Mouse (Mus musculus) heart, embryonic 15.5 days (tissue): ENCODE data around the gene Tada2a. TPM values are rescaled to one million over a fixed set of nuclear protein-coding genes. Genes with fewer than 3 reads are reported as not detected.

ENCODE experiments used
- ATAC-seq: fragments of 200-750 bp; cut with Nextera tagmentation; replicated peaks from 2 replicates; pipeline ENCODE4 v1.8.0; 2017; ENCODE audit warnings: low read depth, moderate TSS enrichment; ENCODE audit not compliant: insufficient number of reproducible peaks, insufficient read depth, low FRiP score
- H3K27ac ChIP-seq: fragments of 300-500 bp; sonication (generic); 2 replicates; pipeline ENCODE4 v1.5.1; 2015; ENCODE audit warnings: mild to moderate bottlenecking, inconsistent platforms
- H3K27me3 ChIP-seq: fragments of 300-500 bp; sonication (generic); 2 replicates; pipeline ENCODE4 v1.6.1; 2015; ENCODE audit warnings: inconsistent platforms
- H3K36me3 ChIP-seq: fragments of 300-500 bp; sonication (generic); 2 replicates; pipeline ENCODE4 v1.6.1; 2015; ENCODE audit warnings: mild to moderate bottlenecking, inconsistent platforms
- H3K4me1 ChIP-seq: fragments of 300-500 bp; sonication (generic); replicated peaks from 2 replicates; pipeline ENCODE4 v1.6.1; 2015; ENCODE audit warnings: inconsistent platforms
- H3K4me2 ChIP-seq: fragments of 300-500 bp; sonication (generic); 2 replicates; pipeline ENCODE4 v1.6.1; 2015; ENCODE audit warnings: inconsistent platforms, mild to moderate bottlenecking, moderate library complexity
- H3K4me3 ChIP-seq: fragments of 300-500 bp; sonication (generic); 2 replicates; pipeline ENCODE4 v1.5.1; 2015; ENCODE audit warnings: mild to moderate bottlenecking, inconsistent platforms
- H3K9ac ChIP-seq: fragments of 300-500 bp; sonication (generic); 2 replicates; pipeline ENCODE4 v1.6.1; 2015; ENCODE audit warnings: mild to moderate bottlenecking, inconsistent platforms
- H3K9me3 ChIP-seq: fragments of 300-500 bp; sonication (generic); replicated peaks from 2 replicates; pipeline ENCODE4 v1.6.1; 2016; ENCODE audit warnings: inconsistent platforms
- WGBS: fragments of 180-500 bp; shearing (Covaris S2); methylation state at CpG from one replicate; pipeline ENCODE4 v1.1.7; 2015; ENCODE audit warnings: mixed read lengths; 5-methylcytosine and 5-hydroxymethylcytosine counted together
- polyA plus RNA-seq: library from polyadenylated mRNA; unstranded; fragments of >200 nt; fragmentation: Nextera tagmentation; extraction: Ambion mirVana; gene quantifications from 2 replicates; pipeline ENCODE4 v1.2.1, GENCODE M21; 2015

Tada2a gene
- polyA plus RNA-seq: 15.5 and 20.1 TPM in 2 replicates

DNA sequence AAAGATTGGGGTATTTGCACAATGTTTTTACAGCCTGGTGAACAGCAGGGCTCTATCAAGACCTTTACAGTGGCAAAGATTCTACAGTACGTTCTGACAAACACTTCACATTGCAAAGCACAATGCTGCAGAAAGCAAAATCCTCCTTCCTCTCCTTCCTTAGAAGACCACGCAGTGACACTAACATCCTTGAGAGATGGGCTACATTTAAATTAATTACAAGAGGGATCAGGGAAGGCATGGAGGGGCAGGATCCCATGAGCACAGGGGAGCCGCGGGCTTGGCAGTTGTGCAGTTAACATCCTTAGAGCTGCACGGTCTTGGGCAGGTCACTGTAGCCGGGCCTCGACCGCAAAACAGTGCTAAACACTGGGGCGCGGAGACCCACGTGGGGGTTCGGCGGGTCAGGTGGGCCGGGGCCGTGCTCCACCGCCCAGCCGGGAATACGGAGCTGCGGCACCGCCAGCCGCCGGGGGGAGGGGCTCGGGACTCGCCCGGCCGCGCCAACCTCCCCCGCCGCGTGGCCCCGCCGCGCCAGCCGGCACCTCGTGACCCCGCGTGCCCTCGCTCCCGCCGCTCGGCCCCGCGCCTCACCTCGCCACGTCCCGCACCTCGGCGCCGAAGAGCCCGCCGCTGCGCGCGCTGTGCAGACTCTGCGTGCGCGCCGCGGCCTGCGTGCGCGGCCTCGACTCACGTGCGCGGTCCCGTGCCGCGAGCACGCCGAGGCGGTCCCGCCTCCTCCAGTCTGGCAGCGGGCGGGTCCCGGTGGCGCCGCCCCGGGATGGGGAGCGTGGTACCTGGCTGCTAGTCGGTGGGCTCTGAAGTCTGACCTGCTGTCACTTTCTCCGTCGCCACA lies at the start of gene Tada2a, which contains the start of gene Acaca:
TSS of gene Tada2a (minus strand) at position 658 of the 856 bp plus-strand sequence.
TSS of gene Acaca (plus strand) at position 730 of the 856 bp plus-strand sequence.
- Histone ChIP-seq H3K27me3 (no peaks in the 10 kb centered on the region), H3K9ac (peak within 1 kb of the TSS; percentile 82), H3K4me2 (peak within 1 kb of the TSS; percentile 68), H3K9me3 (no peaks in the 10 kb centered on the region), H3K36me3 (peaks cover 11% of the 10 kb centered on the region), H3K4me3 (peak within 1 kb of the TSS; percentile 76), H3K4me1 (peaks cover 8% of the 10 kb centered on the region; the same call in 1 of the 2 replicates), H3K27ac (peak within 1 kb of the TSS; percentile 55)
- peak; percentile 90 for ATAC-seq
- WGBS: under 1% methylated on average over 78 of the region's 83 CpGs

DNA sequence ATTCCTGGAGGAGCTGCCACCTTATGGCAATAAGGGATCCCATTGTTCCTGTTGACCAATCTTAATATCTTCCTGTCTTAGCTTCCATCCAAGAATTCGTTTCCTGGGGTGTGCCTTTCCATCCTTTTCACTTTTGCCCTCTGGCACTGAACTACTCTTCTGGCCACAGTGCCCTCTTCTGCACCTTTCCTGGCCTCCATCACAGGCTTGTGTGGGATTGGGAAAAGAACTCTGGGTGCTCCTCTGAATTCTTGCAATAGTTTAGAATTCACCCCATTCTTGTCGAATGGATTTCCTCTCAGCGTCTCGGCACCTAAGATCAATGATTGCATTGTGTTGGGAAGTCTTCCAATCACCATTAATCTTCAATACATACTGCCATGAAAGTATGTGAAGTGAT lies 49.2 kb upstream of the Tada2a start:
- H3K27ac ChIP-seq: no peak overlapping the region; the same call in 1 of the 2 replicates
- no peak for ATAC-seq
- peak overlapping the region; percentile 67; the same call in 1 of the 2 replicates for H3K9ac ChIP-seq
- no peaks in the 10 kb centered on the region for H3K27me3 ChIP-seq
- peaks cover 11% of the 10 kb centered on the region for H3K4me1 ChIP-seq
- H3K36me3 ChIP-seq: no peaks in the 10 kb centered on the region
- H3K4me2 ChIP-seq: peak overlapping the region; percentile 79
- no peaks in the 10 kb centered on the region for H3K9me3 ChIP-seq
- H3K4me3 ChIP-seq: peak overlapping the region; percentile 74
- WGBS: 45% methylated on average over 4 of the region's 4 CpGs

DNA sequence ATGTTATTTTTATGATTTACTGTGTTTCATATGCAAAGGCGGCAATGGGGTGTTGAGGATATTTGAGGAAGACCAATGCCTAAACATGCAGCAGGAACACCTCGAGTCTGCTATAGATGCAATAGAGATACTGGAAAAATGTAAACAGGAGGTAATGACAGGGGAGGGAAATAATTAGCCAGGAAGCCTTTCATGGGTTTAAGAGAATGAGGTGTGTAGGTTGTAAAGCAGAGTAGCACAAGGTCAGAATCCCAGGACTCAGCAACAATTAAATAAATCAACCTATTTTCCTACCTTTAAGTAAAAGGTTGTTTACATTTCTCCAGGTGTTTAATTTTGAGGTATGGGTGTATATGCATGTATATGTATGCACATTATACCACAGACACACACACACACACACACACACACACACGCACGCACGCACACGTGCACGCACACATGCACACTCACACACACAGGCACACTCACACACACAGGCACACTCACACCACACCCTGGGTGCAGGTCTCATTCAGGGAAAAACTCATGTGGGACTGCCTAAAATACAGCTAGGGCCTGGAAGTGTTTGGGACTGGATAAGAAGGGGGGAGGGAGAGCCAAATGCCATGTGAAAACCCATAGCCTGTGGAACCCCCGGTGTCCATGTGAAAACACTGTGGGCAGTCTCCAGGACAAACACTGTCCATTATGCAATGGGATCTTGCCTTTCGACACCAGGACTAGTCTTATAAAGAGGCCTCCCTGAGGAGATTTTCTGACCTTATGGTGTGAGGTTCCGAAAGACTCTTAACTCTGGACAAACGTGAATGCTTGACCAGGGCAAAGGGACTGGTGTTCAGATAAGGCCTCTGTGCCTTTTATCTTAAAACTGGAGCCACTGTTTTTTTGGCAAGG lies 43.4 kb upstream of the Tada2a start:
- Histone ChIP-seq H3K27me3 (no peaks in the 10 kb centered on the region), H3K9me3 (no peaks in the 10 kb centered on the region), H3K4me1 (no peaks in the 10 kb centered on the region), H3K27ac (no peak overlapping the region), H3K9ac (no peak overlapping the region), H3K4me2 (no peak overlapping the region), H3K36me3 (no peaks in the 10 kb centered on the region), H3K4me3 (no peak overlapping the region)
- 61% methylated on average over 11 of the region's 11 CpGs for WGBS
- no peak for ATAC-seq

DNA sequence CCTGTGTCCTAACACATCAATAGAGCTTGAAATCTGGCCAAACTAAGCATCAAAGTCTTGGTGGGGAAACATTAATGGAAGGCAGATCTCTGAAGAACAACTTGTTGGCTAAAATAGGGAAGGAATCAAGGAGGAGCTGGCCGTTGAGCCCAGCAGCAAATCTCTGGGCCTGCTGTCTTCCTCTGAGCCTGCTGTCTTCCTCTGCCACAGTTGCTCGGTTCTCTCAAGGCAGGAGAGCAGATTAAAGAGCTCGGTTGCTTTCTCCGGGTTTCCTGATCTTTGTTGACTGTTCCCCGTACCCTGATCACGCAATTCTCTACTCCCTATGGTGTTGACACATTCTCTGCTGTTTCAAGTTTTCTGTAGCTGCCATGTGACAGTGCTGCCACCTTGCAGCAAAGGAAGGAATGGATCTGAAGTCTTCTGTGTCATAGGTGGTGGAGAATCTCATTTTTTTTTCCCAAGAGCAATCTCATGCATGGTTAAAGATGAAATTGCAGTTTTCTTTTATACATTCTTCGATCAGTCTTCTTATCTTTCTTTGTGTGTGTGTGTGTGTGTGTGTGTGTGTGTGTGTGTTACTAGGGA lies 39.4 kb upstream of the Tada2a start:
- 15% methylated on average over 7 of the region's 7 CpGs for WGBS
- Histone ChIP-seq H3K27me3 (no peaks in the 10 kb centered on the region), H3K4me1 (no peaks in the 10 kb centered on the region), H3K27ac (no peak overlapping the region), H3K4me2 (peak overlapping the region; percentile 43), H3K9me3 (no peaks in the 10 kb centered on the region), H3K9ac (0 out of 2 replicates have a peak overlapping the region, but pooled peaks have one; percentile 9), H3K36me3 (no peaks in the 10 kb centered on the region), H3K4me3 (no peak overlapping the region)
- ATAC-seq: no peak

DNA sequence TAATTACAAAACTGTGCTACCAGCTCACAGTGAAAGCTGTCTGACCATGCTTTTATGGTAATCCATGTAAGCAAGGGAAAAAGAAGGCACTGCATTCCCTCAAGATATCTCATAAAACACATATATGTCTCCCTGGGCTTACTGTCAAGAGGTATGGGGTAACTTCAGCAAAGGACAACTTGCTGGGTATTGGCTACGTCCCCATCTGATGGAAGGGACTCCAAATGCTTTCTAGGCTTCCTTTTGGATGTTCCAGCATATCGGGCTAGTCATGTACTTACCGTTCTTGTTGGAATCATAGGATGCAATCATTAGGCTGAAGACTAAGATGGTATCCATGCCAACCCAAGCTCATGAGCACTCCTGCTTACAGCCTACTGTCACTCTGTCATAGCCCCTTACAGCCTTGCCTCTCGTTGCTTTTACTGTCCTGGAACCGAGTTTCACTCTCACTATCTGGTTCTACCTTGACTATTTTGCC lies 37.7 kb upstream of the Tada2a start, which contains the start of gene Gm11437:
TSS of gene Gm11437 (minus strand) at position 431 of the 481 bp plus-strand sequence.
- no peaks in the 10 kb centered on the region for H3K27me3 ChIP-seq
- no peak within 1 kb of the TSS for H3K4me3 ChIP-seq
- H3K4me2 ChIP-seq: no peak within 1 kb of the TSS
- WGBS: 77% methylated on average over 5 of the region's 5 CpGs
- no peak for ATAC-seq
- H3K27ac ChIP-seq: no peak within 1 kb of the TSS
- H3K4me1 ChIP-seq: no peaks in the 10 kb centered on the region
- no peaks in the 10 kb centered on the region for H3K36me3 ChIP-seq
- H3K9me3 ChIP-seq: no peaks in the 10 kb centered on the region
- no peak within 1 kb of the TSS for H3K9ac ChIP-seq

DNA sequence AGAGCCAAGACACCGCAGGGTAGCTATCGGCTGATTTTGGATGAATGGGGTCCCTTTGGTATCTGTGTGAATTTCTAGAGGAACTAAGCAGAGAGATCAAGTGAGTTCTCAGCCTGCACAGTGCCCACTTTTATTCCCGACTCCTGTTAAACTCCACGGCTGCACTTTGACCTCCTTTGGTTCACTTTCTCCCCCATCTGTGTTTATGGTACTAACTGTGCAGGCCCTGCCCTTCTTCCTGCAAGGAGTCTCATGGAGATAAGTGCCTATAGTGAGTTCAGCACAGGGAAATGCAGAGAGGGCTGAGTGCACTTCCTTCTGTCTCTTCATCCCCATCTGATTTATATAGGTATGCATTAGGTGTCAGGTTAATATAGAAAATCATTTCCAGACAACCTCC lies 35.2 kb upstream of the Tada2a start:
- H3K4me3 ChIP-seq: no peak overlapping the region
- H3K4me1 ChIP-seq: no peaks in the 10 kb centered on the region
- 59% methylated on average over 4 of the region's 4 CpGs for WGBS
- no peak for ATAC-seq
- H3K4me2 ChIP-seq: no peak overlapping the region
- no peaks in the 10 kb centered on the region for H3K27me3 ChIP-seq
- H3K36me3 ChIP-seq: no peaks in the 10 kb centered on the region
- H3K27ac ChIP-seq: no peak overlapping the region
- H3K9me3 ChIP-seq: no peaks in the 10 kb centered on the region
- no peak overlapping the region for H3K9ac ChIP-seq

DNA sequence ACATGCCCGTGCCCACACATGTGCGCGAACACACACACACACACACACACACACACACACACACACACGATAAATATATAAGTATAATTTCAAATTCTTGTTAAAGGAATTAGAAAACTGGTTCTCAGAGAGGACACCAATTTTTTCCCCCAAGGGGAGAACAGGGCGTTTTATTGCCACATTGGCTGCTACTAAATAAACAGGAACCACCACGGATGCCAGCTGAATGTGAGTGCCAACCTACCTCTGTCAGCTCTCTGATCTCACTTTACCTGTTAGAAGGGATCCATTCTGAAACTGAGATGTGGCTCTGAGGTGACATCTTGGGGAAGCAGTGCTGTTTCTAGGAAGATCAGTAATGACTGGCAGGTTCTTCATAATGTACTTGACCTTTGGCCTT lies 34.7 kb upstream of the Tada2a start:
- no peaks in the 10 kb centered on the region for H3K27me3 ChIP-seq
- no peak overlapping the region for H3K4me2 ChIP-seq
- H3K27ac ChIP-seq: no peak overlapping the region
- ATAC-seq: no peak
- WGBS: 74% methylated on average over 6 of the region's 6 CpGs
- no peak overlapping the region for H3K9ac ChIP-seq
- no peaks in the 10 kb centered on the region for H3K4me1 ChIP-seq
- no peak overlapping the region for H3K4me3 ChIP-seq
- no peaks in the 10 kb centered on the region for H3K36me3 ChIP-seq
- H3K9me3 ChIP-seq: no peaks in the 10 kb centered on the region

DNA sequence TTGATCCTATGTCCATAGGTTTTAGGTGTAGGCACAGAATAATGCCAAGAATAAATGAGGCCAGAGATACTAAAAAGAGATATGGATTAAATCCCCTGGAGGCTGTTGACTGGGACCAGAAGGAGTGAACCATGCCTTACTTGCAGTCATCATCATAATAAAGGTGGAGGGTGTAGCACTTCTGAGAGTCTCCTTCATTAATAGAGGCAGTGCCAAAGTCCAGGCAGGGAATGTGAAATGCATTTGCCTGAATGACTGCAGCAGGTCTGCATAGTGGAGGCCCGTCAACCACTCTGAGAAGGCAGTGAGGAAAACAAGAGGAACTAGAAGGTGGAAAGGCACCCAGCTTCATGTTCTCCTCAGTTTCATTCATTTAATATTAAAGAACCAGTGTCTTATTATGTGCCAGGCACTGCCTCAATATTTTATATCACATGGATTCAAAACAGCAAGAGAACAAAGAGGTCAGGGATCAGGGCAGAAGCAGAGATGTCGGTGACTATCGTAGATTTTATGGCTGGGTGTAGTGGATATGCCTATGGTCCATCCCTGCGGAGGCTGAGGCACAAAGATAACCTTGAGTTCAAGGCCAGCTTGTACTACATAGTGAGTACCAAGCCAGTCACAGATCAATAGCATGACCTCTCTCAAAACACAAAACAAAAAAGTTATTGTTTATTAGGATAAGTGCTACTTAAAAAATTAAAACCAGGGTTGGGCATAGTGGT lies 27.3 kb upstream of the Tada2a start:
- Histone ChIP-seq H3K4me2 (no peak overlapping the region), H3K9ac (no peak overlapping the region), H3K27me3 (no peaks in the 10 kb centered on the region), H3K9me3 (no peaks in the 10 kb centered on the region), H3K27ac (no peak overlapping the region), H3K4me1 (no peaks in the 10 kb centered on the region), H3K36me3 (no peaks in the 10 kb centered on the region), H3K4me3 (no peak overlapping the region)
- 83% methylated on average over 4 of the region's 4 CpGs for WGBS
- ATAC-seq: no peak

DNA sequence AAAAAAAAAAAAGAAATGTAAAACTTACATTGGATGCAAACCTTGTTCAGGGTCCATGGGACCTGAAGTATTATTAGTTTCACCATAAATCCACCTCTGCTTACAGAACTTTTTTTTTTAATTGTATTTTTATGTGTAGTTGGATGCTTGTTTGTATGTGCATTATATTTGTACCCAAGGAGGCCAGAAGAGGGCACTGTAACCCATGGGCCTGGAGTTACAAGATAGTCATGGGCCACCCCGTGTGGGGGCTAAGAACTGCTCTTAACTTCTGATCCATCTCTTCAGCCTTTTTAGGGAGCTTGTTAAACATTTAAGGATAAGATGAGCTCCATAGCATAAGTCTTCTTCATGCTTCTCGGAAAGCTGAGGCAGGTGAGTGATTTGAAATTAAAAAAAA lies 21.5 kb upstream of the Tada2a start:
- Histone ChIP-seq H3K27me3 (no peaks in the 10 kb centered on the region), H3K4me3 (no peak overlapping the region), H3K9ac (no peak overlapping the region), H3K9me3 (no peaks in the 10 kb centered on the region), H3K4me1 (no peaks in the 10 kb centered on the region), H3K27ac (no peak overlapping the region), H3K36me3 (no peaks in the 10 kb centered on the region), H3K4me2 (no peak overlapping the region)
- no peak for ATAC-seq
- WGBS: 71% methylated on average over 2 of the region's 2 CpGs

DNA sequence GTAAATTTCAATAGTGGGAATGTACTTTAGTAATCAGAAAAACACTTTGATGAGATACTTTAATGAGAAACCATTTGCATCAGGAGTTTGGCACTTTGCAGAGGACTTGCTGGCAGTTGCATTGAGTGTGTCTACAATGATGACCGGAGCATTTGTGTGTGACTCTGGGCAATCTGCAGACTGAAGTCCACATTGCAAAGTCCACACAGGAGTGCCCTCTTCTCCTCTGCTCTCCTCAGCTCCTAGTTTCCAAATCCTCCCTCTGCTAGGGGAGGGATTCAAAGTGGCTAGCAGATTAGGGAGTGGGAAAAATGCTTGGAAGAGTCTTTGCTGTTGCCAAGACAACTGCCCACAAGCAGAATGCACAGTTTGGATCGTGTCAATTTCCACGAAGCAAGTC lies 16.7 kb upstream of the Tada2a start:
- no peak overlapping the region for H3K27ac ChIP-seq
- WGBS: 66% methylated on average over 3 of the region's 3 CpGs

More for the DNA sequence above, 16.7 kb upstream of the Tada2a start:
- Histone ChIP-seq H3K9ac (no peak overlapping the region), H3K27me3 (no peaks in the 10 kb centered on the region), H3K36me3 (no peaks in the 10 kb centered on the region), H3K9me3 (no peaks in the 10 kb centered on the region), H3K4me3 (no peak overlapping the region), H3K4me1 (no peaks in the 10 kb centered on the region), H3K4me2 (no peak overlapping the region)
- no peak for ATAC-seq
